Mouse (Mus musculus): ENCODE results near the gene Srebf2.
"Not testable (repeated sequence)": the region's sequence is repeated elsewhere in the genome, so short reads cannot be mapped to it uniquely, and the experiment has no call there.

Gene Srebf2

DNA sequence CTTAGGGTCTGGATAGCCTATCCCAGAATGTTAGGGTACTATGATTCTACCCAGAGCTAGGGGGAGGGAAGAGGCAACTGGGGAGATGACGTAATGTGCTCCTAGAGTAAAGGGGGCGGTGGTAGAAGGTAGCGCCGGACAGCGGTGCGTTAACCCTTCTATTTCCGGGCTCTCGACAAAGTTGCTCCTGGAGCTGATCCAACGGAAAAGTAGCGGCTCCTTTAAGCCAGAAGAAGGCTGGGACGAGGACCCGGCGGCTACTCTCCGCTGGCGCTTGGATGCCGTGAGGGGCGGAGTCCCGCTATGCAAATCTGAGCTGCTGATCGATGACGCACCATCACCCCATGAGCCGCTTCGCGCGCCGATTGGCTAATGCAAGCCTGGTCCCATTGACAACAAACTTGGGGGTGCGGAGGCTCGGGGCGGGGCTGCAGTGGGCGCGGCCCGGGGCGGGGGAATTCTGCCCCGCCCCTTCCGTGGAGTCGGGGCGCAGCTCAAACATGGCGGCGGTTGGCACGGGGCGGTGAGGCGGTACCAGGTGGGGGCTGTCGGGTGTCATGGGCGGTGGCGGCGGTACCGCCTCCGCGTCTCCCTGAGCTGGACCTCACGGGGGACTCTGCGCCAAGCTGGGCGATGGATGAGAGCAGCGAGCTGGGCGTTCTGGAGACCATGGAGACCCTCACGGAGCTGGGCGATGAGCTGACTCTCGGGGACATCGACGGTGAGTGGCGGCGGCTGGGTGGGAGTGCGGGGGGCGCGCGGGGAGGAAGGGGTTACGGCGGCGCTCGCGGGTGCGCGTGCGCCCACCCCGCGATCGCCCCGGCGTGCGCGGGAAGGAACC is at the start of gene Srebf2:
TSS of gene Srebf2 (plus strand) at position 412 of the 841 bp plus-strand sequence.
- DNase-seq: peak; percentile 97 to 98

DNA sequence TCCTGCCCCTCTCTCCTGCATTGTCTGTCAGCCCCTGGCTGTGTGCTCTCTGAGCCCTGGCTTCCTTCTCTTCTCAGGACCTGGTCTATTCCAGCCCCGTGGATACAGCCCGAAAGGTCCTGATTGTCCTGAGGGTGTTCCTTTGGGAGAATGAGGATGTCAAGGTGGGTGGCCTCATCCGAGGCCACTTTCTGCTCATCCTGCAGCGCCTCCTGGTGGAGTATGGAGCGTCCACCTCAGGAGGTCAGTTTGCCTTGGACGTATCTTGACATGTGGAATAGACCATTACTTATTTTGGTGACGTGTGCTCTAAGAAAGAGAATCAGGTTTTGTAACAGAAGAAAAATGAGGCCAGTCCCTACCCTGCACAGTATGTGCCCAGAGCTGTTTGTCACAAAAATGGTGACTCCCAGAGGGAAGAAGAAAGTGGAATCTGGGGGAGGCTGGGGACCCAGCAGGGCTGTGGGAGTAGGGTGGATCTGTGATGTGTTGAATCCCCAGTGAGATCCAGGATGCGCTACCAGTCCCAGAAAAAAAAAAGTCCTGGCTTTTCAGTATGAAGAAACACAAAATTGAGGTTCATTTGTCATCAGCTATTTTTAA is 39.9 kb upstream of the Srebf2 start:
- DNase-seq: peak; percentile 43 to 48

DNA sequence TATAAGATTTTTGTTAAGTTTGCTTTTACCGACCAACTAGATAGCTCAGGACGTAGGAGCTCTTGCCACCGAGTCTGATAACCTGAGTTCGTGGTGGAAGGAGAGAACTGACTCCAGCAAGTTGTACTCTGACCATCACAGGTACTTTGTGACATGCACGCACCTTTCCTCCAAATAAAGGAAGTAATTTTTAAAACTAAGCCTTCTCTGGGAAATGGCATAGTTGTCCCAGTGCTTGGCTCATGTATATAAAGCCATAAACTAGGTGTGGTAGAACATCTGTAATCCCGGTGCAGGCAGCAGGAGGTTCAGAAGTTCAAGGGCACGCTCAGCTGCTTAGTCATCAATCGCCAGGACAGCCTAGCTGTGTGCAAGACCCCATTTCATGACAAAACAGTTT is 26.4 kb upstream of the Srebf2 start:
- no peak for DNase-seq

DNA sequence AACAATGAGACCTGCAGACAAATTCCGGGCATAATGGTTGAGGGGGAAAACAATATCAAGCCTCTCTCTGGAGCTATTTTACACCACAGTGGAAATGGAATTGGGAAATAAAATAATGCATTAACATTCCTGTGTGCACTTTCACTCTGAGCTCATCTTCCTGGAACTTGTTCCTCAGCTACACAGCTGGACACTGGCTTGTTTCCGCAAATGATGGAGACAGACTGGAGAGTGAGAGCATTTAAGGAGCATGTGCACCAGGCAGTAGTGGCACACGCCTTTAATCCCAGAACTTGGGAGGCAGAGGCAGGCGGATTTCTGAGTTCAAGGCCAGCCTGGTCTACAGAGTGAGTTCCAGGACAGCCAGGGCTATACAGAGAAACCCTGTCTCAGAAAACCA is 20.3 kb upstream of the Srebf2 start:
- not testable (repeated sequence) for DNase-seq

DNA sequence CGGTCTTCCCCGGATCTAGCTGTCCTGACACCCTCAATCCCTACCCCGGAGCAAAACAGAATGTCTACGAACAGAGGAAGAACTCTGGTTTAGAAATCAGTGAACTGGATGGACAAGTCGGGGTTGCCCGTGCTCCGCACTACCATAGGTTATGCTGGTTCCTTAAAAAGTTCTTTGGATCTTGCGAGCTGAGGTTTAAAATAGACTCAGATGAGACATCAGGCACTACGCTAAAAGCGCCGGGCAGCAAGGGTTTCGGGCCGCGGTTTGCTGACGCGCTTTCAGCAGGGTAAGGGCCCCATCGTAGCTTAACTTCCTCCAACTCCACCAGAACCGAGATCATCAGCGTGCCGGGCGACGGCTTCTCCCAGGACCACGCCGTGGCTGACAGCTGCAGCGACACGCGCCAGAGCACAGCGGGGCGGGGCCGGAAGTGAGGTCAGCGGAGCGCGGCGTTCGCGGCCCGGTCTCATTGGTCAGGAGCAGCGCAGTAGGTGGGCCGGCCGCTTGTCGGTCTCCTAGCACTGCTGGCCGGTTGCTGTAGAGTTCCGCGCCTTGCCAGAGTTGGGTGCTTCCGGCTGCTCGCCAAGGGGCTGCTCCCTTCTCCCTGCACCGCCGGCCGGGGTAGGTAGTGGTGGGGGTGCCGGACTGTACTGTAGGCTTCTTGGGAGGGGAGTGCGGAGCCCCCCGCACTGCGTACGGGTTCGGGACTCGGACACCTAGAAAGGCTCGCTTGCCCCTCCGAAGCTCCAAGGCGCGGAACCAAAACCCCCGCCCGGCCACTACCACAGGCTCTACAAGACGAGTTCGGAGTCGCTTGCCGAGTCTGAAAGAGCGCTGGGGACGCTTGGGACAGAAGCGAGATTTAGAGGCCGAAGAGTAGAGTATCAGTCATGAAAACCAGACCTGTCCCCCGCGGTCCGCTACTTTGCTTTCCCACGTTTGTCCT is 19.3 kb upstream of the Srebf2 start, which contains the start of gene Ccdc134:
TSS of gene Ccdc134 (plus strand) at position 497 of the 949 bp plus-strand sequence.
- DNase-seq: peak; percentile 99

DNA sequence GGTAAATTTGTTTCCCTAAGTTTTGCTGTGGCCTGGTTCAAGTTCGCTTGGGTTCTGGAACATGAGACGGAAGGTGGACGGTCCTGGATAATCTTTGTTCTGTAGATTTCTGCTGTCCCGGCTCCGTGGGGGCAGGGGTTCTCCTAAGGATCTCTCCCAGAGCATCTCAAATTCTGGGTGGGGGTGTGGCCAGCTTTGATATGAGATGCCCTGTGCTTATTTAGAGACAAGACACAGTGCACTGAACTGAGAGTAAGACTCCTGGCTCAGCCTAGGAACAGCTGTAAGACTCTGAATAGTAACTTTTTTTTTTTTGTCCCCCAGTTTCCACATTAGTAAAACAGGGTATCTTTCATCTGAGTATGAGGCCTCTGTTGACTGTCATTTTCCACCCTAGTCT is 18.6 kb upstream of the Srebf2 start:
- no peak for DNase-seq

DNA sequence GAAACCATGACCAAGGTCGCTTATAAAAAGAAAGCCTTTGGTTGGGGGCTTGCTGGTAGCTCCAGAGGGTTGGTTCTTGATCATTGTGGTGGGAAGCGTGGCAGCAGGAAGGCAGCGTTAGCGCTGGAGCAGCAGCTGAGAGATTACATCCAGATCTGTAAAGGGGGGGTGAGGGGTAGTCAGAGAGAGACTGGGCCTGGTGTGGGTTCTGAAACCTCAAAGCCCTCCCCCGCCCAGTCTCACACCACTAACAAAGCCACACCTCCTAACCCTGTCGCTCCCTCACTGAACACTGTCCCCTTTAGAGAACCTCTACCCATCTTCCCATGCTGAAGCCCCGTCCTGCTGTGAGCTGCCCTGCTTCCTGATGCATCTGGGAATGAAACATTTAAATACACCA is 16.4 kb upstream of the Srebf2 start:
- DNase-seq: no peak

DNA sequence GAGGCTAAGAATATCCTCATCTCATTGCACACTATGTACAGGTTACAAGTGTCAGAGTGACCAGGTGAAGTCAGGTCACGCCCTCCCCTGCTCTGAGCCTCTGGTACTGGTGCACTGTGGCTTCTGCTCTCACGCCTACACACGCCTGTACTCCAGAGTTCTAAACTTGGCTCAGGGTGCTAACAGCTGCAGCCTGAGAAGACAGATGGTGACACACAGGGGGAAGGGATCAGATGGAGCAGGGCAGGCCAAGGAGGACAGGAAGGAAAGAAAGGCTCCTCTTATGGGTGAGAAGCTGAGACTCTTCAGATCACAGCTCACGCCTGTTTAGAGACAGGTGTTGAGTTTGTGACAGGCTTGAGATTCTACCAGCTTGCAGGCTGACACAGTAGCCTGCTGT is 11.6 kb upstream of the Srebf2 start:
- no peak for DNase-seq

DNA sequence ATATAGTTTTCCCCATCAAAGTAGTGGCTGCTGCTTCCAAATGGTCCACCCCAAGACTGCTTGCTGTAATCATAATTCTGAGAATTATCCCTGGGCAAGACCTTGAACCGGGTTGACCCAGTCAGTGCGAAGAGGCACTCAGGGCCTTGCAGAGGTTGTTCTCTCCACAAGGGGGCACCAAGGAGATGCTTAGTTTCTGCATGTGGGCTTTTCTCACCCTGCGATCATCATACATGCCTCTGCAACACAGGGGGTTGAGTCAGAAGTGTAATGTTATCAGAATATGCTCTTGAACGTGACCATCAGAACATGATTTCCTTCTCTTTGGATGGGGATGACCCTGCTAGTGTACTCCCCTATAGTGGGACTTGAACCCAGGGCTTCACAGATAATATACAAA is 8.4 kb upstream of the Srebf2 start:
- DNase-seq: peak; percentile 85 to 86

DNA sequence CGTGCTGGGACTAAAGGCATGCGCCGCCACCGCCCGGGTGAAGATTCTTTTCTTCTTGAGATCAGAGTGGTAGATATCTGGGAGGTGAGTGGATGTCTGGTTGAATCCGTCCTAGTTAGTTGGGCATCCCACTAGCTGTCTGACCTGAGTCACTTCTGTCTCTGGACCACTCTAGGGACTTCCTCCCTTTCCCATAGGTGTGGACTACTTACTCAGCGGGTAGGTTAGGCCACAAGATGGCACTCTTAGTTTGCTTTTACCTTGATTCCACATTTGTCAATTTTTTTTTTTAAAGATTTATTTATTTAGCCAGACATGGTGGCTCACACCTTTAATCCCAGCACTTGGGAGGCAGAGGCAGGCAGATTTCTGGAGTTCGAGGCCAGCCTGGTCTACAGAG is 7.8 kb upstream of the Srebf2 start:
- DNase-seq: peak; percentile 50 to 60

DNA sequence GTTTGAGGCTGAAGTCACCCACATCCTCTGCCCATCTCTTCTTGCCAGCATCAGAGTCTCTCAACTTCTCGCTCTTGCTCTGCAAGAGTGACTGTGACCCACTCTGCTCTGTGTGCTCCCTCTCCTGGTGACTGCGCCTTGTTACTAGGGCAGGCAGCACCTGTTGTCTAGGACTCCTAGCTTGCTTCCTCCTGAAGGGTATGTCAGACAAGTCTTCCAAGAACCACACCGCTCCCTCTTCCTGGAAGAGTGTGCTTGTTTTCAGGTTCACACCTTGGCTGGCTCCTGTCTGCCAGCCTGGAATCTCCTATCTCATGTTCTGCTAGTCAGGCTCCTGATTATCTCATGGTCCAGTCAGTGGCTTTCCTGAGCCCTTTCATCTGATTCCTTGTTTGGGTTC is 6.6 kb upstream of the Srebf2 start:
- DNase-seq: peak; percentile 47 to 56

DNA sequence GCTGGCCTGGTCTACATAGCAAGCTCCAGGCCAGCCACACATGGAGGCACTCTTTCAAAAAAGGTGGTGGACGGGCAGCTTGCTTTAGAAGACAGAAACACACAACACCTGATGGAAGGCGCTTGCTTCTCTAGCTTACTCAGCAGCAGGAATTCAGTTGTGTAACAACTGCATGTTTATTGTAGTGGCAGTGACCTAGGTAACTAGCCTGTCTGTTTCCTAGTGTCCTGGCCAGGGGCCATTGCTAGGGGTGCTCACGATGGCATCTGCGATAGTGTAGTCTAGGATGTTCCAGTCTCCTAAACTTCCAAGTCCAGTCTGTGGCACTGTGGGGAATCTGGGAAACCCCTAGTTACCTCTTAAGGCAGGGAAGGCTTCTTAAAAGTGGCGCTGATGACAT is 2.8 kb upstream of the Srebf2 start:
- no peak for DNase-seq

DNA sequence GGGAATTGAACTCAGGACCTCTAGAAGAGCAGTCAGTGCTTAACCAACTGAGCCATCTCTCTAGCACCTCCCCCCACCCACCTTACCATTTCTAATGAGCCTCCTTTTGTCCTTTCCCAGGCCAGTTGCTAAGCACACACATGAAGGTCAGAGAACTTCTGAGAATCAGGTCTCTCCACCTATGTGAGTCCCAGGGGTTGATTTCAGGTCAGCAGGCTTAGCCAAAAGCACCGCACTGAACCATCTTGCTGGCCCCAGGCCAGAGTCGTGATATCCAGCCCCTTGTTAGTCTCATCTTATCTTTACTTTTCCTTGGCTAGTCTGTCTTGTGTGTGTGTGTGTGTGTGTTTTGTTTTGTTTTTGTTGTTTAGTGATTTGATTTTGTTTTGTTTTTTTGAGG is 1.6 kb upstream of the Srebf2 start:
- DNase-seq: no peak

DNA sequence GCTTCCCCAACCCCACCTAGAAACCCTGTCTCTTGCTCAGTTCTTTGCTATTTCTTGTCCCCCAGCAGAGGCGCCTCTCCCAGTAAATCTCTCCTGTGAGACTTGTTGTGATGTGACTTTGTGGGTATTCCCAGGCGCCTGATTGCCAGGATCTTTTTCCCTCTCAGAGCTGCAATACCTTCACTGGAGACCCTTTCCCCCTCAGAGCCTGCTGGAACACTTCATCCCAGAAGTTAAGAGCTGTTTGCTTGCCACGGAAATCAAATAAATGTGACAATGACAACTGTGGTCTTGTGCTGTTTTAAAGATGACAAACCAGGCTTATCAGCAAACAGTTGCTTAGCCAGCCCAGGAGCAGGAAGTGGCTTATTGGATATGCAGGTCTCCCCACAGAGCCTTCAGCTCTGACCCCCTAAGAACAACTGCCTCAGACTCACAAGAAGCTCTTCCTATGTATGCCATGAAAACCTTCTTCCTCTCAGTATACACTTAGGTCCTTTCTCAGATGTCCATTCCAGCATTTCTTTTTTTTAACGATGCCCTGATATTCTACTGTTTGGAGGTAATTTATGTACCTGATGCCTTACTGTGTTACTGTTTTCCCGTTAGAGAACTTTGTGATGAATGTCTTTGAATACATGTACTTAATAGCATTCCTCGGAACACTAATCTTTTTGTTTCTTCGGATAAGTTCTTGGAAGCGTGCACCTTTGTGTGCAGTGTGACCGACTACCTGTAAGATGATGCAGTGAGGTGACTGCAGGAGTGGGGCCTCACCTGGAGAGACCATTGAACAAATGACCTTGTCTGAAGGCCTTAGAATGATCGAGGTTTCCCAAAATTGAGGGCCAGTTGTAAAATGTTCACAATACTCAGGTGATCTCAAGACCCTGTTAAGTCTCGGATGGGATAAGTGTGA is 871 bp upstream of the Srebf2 start:
- peak in 1 of 2 experiments; percentile 21 for DNase-seq

DNA sequence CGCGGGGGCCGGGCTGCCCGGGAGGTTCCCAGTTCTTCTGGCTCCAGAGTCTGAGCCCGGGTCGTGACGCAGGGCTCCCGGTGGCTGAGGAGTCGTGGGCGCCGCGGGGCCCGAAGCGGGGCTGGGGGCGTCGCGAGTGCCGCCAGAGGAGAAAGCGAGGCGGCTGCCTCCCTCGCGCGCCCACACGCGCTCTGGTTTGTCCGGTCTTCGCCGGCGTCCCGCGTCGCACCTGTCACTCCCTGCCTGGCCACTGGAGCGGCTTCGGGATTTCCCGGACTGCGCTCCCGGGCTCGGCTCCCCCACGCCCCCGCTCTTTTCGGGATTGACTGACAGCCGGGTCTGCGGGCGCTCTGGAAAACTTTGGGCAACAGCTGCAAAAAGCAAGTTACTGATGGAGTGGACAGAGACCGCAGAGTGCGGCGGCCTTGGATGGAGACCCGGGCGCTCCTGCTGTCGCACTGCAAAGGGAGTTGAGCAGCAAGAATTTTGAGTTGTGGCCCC is 680 bp downstream of the Srebf2 start:
- peak; percentile 47 to 60 for DNase-seq

DNA sequence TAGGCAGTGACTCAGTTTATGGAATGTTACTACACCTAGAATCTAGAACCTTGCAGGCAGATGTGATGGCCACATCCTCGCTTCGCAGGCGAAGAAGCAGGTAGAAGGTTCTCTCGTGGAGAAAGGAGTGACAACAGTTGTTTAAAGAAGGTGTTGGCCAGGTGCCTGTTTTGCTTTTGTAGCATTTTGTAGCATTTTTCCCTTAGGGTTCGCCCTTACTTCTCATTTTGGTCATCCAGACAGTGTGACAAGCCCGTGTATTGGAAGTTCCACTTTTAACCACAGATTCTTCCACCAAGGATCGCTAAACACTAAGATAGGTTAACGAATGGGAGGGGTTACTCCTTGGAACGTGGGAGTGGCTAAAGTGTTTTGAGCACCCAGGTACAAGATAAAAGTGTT is 1.5 kb downstream of the Srebf2 start:
- peak; percentile 16 to 25 for DNase-seq

DNA sequence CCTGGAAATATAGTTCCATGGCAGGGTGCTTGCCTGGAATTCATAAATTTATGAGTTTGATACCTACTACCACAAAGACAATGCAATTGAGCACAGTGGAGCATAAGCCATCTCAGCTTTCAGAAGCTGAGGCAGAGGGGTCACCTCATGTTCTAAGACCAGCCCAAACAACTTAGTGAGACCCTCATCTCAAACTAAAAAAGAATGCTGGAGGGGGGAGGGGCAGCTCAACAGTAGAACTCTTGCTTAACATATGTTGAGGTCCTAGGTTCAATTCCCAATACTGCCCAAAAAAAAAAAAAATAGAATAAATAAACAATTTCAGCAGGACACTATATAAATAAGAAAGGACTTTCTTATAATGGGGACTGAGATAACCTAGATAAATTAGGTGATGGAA is 3.1 kb downstream of the Srebf2 start:
- no peak for DNase-seq

DNA sequence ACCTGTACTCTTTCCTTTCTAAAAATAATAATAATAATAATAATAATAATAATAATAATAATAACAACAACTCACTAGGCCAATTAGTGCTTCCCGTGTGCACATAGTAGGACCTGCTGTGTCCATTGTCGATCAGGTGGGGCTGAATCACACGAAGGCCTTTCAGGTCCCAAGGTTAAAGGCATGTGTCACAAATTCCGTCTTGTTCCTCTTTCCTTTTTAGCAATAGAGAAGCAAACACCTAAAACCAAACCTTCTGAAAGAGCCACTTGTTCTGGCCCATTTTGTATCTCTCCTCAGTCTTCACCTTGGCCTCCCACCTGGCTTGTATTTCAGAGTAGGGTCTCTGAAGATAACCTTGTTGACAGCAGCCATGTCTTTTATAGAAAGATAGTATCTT is 4.2 kb downstream of the Srebf2 start:
- peak in 1 of 2 experiments; percentile 33 for DNase-seq

DNA sequence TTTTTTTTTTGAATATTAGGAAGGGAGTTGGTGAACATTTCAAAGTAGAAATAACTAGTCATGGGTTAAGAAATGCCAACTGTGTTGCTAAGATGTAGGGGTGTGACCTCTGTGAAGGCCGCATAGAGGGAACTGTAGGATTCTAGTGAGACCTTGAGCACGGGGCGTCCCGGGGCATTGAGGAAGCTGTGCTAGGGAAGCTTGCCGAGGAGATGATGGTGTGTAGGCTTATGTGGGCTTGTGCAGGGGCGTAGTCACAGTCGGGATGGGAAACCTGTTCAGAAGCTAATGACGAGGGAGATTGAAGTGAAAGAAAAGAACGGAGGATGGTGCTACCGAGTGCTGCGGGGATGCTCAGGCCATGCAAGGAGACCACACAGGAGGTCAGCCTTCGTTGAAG is 5.0 kb downstream of the Srebf2 start:
- DNase-seq: no peak

DNA sequence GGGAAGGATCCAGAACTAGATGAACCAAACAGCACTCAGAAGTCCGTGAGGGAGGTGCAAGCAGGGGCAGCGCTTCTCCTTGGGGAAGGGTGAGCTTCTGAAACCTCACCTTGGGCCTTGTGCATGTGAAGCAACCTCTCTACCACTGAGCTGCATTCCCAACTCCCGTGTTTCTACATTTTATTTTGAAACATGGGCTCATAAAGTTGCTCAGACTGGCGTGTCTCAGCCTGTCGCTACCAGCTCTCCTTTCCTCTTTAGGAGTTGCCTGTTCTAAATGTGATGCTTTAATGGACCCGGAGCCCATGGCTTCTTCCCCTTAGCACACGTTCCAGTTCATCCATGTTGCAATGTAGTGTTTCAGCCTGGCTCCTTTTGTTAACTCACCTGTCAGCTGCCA is 5.5 kb downstream of the Srebf2 start:
- no peak for DNase-seq

DNA sequence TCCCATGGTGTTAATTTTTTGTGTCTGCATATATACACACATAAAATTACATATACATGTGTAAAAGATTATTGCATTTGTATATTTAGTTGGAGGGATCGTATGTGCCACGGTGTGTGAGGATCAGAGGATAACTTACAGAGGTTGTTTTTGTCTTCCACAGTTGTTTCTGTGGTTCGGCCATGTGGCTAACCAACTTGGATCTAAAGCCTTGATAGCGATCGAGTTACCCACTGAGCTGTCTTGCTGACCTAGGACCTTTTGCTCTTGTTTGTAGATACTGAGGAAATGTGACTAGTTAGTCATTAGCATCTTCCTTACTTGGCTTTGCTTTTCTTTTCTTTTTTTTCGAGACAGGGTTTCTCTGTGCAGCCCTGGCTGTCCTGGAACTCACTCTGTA is 9.3 kb downstream of the Srebf2 start:
- DNase-seq: no peak

DNA sequence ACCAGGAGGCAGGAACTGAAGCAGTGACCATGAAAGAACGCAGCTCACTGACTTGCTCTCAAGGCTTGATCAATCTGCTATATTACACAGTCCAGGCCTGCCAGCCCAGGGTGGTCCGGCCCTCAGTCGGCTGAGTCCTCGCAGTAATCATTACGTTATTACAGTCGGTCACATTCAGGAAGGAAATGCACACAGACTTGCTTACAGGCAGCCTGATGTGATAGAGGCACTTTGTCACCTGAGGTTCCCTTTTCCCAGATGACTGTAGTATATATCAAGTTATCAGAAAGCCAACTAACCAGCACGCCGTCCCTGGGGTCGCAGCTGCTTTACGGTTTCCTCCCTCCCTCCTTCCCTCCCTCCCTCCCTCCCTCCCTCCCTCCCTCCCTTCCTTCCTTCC is 9.9 kb downstream of the Srebf2 start:
- DNase-seq: peak; percentile 31 to 42

All from B cell, adult 2 months (primary cell).